Mouse (Mus musculus) liver, embryonic 14.5 days (tissue): ENCODE measurements around the gene Ppm1n.

Experiments used
- CTCF ChIP-seq: IDR thresholded peaks from 2 replicates; pipeline ENCODE4 v1.5.1; 2016; ENCODE audit warnings: antibody characterized with exemption, low read depth, control low read depth
- EP300 ChIP-seq: IDR thresholded peaks from 2 replicates; pipeline ENCODE4 v1.6.1; 2016; ENCODE audit warnings: antibody characterized with exemption, low read depth

GRCm38 (mm10) chr7:19325262-19326199 lies 45.7 kb upstream of the Ppm1n start:
- TF ChIP-seq CTCF, result no peak
- TF ChIP-seq EP300, result no peak
